Mouse (Mus musculus): ENCODE data around the gene Nek11.

GRCm38 (mm10) chr9:105332436-105333016, 62.8 kb downstream of the Nek11 start:
- TF ChIP-seq CTCF (IDR thresholded peaks at IDR 0.05; ENCODE audit: low read depth) (no peak), EP300 (IDR thresholded peaks at IDR 0.05; ENCODE audit: low read depth) (no peak)
